Mouse (Mus musculus): Measurements from ENCODE around the gene Lrrc29. TPM values are rescaled to one million over a fixed set of nuclear protein-coding genes. Genes with fewer than 3 reads are reported as not detected.

Lrrc29 gene
- polyA plus RNA-seq, 1 experiment from 2014 or later: 1.2 TPM

- WGBS: 81% methylated on average over 6 of the region's 6 CpGs
- no peak overlapping the region for H3K4me2 ChIP-seq
- H3K4me1 ChIP-seq (replicated peaks): 0 out of 2 replicates have a peak, but pooled peaks cover 5% of the 10 kb centered on the region
- no peaks in the 10 kb centered on the region for H3K9me3 ChIP-seq
- H3K27me3 ChIP-seq: no peaks in the 10 kb centered on the region
- no peak overlapping the region for H3K4me3 ChIP-seq
- no peak for ATAC-seq (ENCODE audit: low read depth)
- H3K9ac ChIP-seq: no peak overlapping the region
- no peak overlapping the region for H3K27ac ChIP-seq (replicated peaks)
- 0 out of 2 replicates have a peak, but pooled peaks cover 7% of the 10 kb centered on the region for H3K36me3 ChIP-seq
These were observed 14.0 kb upstream of the Lrrc29 start for GRCm38 (mm10) chr8:105339886-105340635.

- H3K36me3 ChIP-seq: peaks cover 18% of the 10 kb centered on the region
- H3K9me3 ChIP-seq: no peaks in the 10 kb centered on the region
- H3K4me2 ChIP-seq: no peak overlapping the region
- H3K9ac ChIP-seq: no peak overlapping the region
- H3K4me1 ChIP-seq (replicated peaks): 0 out of 2 replicates have a peak, but pooled peaks cover 5% of the 10 kb centered on the region
- no peak overlapping the region for H3K27ac ChIP-seq (replicated peaks)
- no peak overlapping the region for H3K4me3 ChIP-seq
- ATAC-seq (ENCODE audit: low read depth): no peak
- no peaks in the 10 kb centered on the region for H3K27me3 ChIP-seq
- 55% methylated on average over 4 of the region's 4 CpGs for WGBS
These were observed 12.9 kb upstream of the Lrrc29 start for GRCm38 (mm10) chr8:105338992-105339391.

GRCm38 (mm10) chr8:105336373-105337130 is 10.5 kb upstream of the Lrrc29 start:
- H3K4me3 ChIP-seq: peak overlapping the region; percentile 3; the same call in 1 of the 2 replicates
- H3K36me3 ChIP-seq: peaks cover 30% of the 10 kb centered on the region
- H3K4me2 ChIP-seq: peak overlapping the region; percentile 16; the same call in 1 of the 2 replicates
- no peaks in the 10 kb centered on the region for H3K27me3 ChIP-seq
- no peaks in the 10 kb centered on the region for H3K9me3 ChIP-seq
- WGBS: 45% methylated on average over 32 of the region's 32 CpGs
- no peak overlapping the region for H3K27ac ChIP-seq (replicated peaks)
- 0 out of 2 replicates have a peak, but pooled peaks cover 4% of the 10 kb centered on the region for H3K4me1 ChIP-seq (replicated peaks)
- ATAC-seq (ENCODE audit: low read depth): peak; percentile 51
- H3K9ac ChIP-seq: no peak overlapping the region

GRCm38 (mm10) chr8:105332523-105332922 is 6.4 kb upstream of the Lrrc29 start:
- Histone ChIP-seq H3K4me1 (replicated peaks) (peaks cover 4% of the 10 kb centered on the region), H3K27me3 (no peaks in the 10 kb centered on the region), H3K4me3 (no peak overlapping the region), H3K4me2 (no peak overlapping the region), H3K27ac (replicated peaks) (no peak overlapping the region), H3K36me3 (peaks cover 67% of the 10 kb centered on the region), H3K9me3 (no peaks in the 10 kb centered on the region), H3K9ac (no peak overlapping the region)
- WGBS: 81% methylated on average over 2 of the region's 2 CpGs
- no peak for ATAC-seq (ENCODE audit: low read depth)

- 93% methylated on average over 9 of the region's 9 CpGs for WGBS
- Histone ChIP-seq H3K36me3 (peaks cover 67% of the 10 kb centered on the region), H3K4me2 (no peak overlapping the region), H3K27me3 (no peaks in the 10 kb centered on the region), H3K4me3 (no peak overlapping the region), H3K9me3 (no peaks in the 10 kb centered on the region), H3K4me1 (replicated peaks) (peaks cover 10% of the 10 kb centered on the region), H3K27ac (replicated peaks) (no peak overlapping the region), H3K9ac (no peak overlapping the region)
- no peak for ATAC-seq (ENCODE audit: low read depth)
These were observed 5.9 kb upstream of the Lrrc29 start for GRCm38 (mm10) chr8:105331931-105332330.

GRCm38 (mm10) chr8:105331469-105331868 is 5.4 kb upstream of the Lrrc29 start:
- no peak overlapping the region for H3K4me3 ChIP-seq
- H3K27me3 ChIP-seq: no peaks in the 10 kb centered on the region
- no peak overlapping the region for H3K9ac ChIP-seq
- no peaks in the 10 kb centered on the region for H3K9me3 ChIP-seq
- peaks cover 13% of the 10 kb centered on the region for H3K4me1 ChIP-seq (replicated peaks)
- peaks cover 64% of the 10 kb centered on the region for H3K36me3 ChIP-seq
- ATAC-seq (ENCODE audit: low read depth): no peak
- H3K27ac ChIP-seq (replicated peaks): no peak overlapping the region
- no peak overlapping the region for H3K4me2 ChIP-seq
- 94% methylated on average over 22 of the region's 22 CpGs for WGBS

- no peak overlapping the region for H3K4me3 ChIP-seq
- 93% methylated on average over 12 of the region's 12 CpGs for WGBS
- H3K9me3 ChIP-seq: no peaks in the 10 kb centered on the region
- no peak for ATAC-seq (ENCODE audit: low read depth)
- H3K36me3 ChIP-seq: peaks cover 60% of the 10 kb centered on the region
- H3K4me2 ChIP-seq: no peak overlapping the region
- no peaks in the 10 kb centered on the region for H3K27me3 ChIP-seq
- H3K4me1 ChIP-seq (replicated peaks): peaks cover 16% of the 10 kb centered on the region
- no peak overlapping the region for H3K27ac ChIP-seq (replicated peaks)
- H3K9ac ChIP-seq: no peak overlapping the region
These were observed 4.2 kb upstream of the Lrrc29 start for GRCm38 (mm10) chr8:105330325-105330724.

GRCm38 (mm10) chr8:105326968-105327367 is 890 bp upstream of the Lrrc29 start:
- H3K27ac ChIP-seq (replicated peaks): peak overlapping the region; percentile 87; the same call in 1 of the 2 replicates
- peak overlapping the region; percentile 94 for H3K4me2 ChIP-seq
- peak overlapping the region; percentile 79 for H3K4me3 ChIP-seq
- H3K27me3 ChIP-seq: no peaks in the 10 kb centered on the region
- no peak for ATAC-seq (ENCODE audit: low read depth)
- no peaks in the 10 kb centered on the region for H3K9me3 ChIP-seq
- 45% methylated on average over 6 of the region's 6 CpGs for WGBS
- peaks cover 27% of the 10 kb centered on the region for H3K4me1 ChIP-seq (replicated peaks)
- peaks cover 54% of the 10 kb centered on the region for H3K36me3 ChIP-seq
- peak overlapping the region; percentile 91 for H3K9ac ChIP-seq

GRCm38 (mm10) chr8:105325641-105326093 is 411 bp downstream of the Lrrc29 start:
- Histone ChIP-seq H3K36me3 (peaks cover 43% of the 10 kb centered on the region), H3K9ac (peak overlapping the region; percentile 91), H3K4me2 (peak overlapping the region; percentile 85), H3K9me3 (no peaks in the 10 kb centered on the region), H3K27me3 (no peaks in the 10 kb centered on the region), H3K4me1 (replicated peaks) (peaks cover 27% of the 10 kb centered on the region), H3K4me3 (peak overlapping the region; percentile 79), H3K27ac (replicated peaks) (peak overlapping the region; percentile 87)
- ATAC-seq (ENCODE audit: low read depth): peak; percentile 68
- WGBS: under 1% methylated on average over 12 of the region's 12 CpGs

- ATAC-seq (ENCODE audit: low read depth): no peak
- 93% methylated on average over 4 of the region's 4 CpGs for WGBS
- peaks cover 27% of the 10 kb centered on the region for H3K4me1 ChIP-seq (replicated peaks)
- no peak overlapping the region for H3K4me2 ChIP-seq
- H3K27ac ChIP-seq (replicated peaks): no peak overlapping the region
- no peak overlapping the region for H3K4me3 ChIP-seq
- H3K36me3 ChIP-seq: peaks cover 40% of the 10 kb centered on the region
- no peaks in the 10 kb centered on the region for H3K27me3 ChIP-seq
- H3K9me3 ChIP-seq: no peaks in the 10 kb centered on the region
- H3K9ac ChIP-seq: no peak overlapping the region
These were observed 2.9 kb downstream of the Lrrc29 start for GRCm38 (mm10) chr8:105323183-105323582.

GRCm38 (mm10) chr8:105318662-105319190 is 7.4 kb downstream of the Lrrc29 start:
- Histone ChIP-seq H3K4me2 (no peak overlapping the region), H3K27me3 (no peaks in the 10 kb centered on the region), H3K27ac (replicated peaks) (no peak overlapping the region), H3K9ac (no peak overlapping the region), H3K9me3 (no peaks in the 10 kb centered on the region), H3K4me3 (no peak overlapping the region), H3K4me1 (replicated peaks) (no peaks in the 10 kb centered on the region), H3K36me3 (peaks cover 77% of the 10 kb centered on the region)
- WGBS: 82% methylated on average over 11 of the region's 11 CpGs
- no peak for ATAC-seq (ENCODE audit: low read depth)

- Histone ChIP-seq H3K36me3 (peaks cover 80% of the 10 kb centered on the region), H3K9ac (peak overlapping the region; percentile 22; the same call in 1 of the 2 replicates), H3K4me1 (replicated peaks) (no peaks in the 10 kb centered on the region), H3K4me2 (no peak overlapping the region), H3K4me3 (no peak overlapping the region), H3K9me3 (no peaks in the 10 kb centered on the region), H3K27me3 (no peaks in the 10 kb centered on the region), H3K27ac (replicated peaks) (no peak overlapping the region)
- ATAC-seq (ENCODE audit: low read depth): no peak
- WGBS: 81% methylated on average over 4 of the region's 4 CpGs
These were observed 8.1 kb downstream of the Lrrc29 start for GRCm38 (mm10) chr8:105317941-105318340.
